Mouse (Mus musculus): ENCODE measurements around the gene Pnma1.

Gene Pnma1

DNA sequence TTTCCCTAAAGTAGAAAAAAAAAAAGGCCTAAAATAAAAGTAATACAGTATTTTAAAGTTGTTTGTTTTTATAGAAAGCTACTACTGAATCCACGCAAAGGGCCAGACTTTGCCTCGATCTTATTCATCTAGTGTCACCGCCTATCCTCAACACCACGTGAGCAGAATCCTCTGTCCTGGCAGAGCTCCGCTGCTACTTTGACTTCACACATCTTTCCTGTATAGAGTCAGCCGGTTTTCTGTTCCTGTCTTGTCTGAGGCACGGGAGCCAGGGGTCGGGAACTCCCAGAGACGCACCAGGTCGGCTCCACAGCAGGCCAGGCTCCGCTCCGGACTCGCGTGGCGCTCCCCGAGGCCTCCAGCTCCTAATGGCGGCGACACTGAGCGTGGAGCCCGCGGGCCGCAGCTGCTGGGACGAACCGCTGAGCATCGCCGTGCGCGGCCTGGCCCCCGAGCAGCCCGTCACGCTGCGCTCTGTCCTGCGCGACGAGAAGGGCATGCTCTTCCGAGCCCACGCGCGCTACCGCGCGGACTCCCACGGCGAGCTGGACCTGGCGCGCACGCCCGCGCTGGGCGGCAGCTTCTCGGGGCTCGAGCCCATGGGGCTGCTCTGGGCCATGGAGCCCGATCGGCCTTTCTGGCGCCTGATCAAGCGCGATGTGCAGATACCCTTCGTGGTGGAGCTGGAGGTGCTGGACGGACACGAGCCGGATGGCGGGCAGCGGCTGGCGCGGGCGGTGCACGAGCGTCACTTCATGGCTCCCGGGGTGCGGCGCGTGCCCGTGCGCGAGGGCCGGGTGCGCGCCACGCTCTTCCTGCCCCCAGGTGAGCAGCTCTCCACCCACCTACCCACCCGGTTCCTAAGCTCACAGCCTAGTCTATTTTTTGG lies 47.4 kb downstream of the Pnma1 start, which contains the start of gene Acot6:
Gene Acot6, plus strand, starts transcription at position 51 of the 889 bp plus-strand sequence.
- peak; percentile 52 to 60 for DNase-seq

- DNase-seq = no peak
Observed at GRCm38 (mm10) chr12:84100071-84100470, 48.2 kb downstream of the Pnma1 start.

DNA sequence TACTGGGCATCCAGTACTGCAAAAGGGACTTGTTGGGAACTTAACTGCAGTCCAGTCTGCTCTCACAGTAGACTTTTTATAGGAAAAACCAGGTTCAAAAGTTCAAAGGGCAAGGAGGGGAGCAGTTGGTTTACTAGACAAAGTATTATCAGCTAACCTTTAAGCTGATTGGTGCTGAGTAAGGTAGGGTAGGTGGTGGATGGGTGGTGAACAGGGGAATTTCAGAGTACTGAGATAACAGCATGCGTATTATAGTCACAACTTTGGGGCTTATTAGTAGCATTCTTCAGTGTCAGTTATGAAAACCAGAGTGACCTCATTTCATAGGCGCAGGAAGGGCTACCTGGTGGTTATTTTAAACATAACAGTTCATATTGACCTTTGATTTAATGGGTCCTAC lies 48.7 kb downstream of the Pnma1 start:
- DNase-seq = no peak

All from cerebellum, postnatal 14 days (tissue).